Mouse (Mus musculus) testis, adult 2 months (tissue): ENCODE measurements around the gene Col1a2. TPM values are rescaled to one million over a fixed set of nuclear protein-coding genes. Genes with fewer than 3 reads are reported as not detected.

Source experiments
- H3K27ac ChIP-seq: fragments of 200-500 bp; 2 replicates; pipeline ENCODE4 v1.5.1; 2012; ENCODE audit warnings: low read depth, low read length; ENCODE audit not compliant: control insufficient read depth, insufficient read depth
- H3K27me3 ChIP-seq: fragments of 200-500 bp; 2 replicates; pipeline ENCODE4 v1.6.1; 2012; ENCODE audit warnings: mild to moderate bottlenecking, low read length, moderate library complexity; ENCODE audit not compliant: control insufficient read depth, insufficient read depth
- H3K36me3 ChIP-seq: fragments of 200-500 bp; 2 replicates; pipeline ENCODE4 v1.6.1; 2012; ENCODE audit warnings: mild to moderate bottlenecking, low read length; ENCODE audit not compliant: control insufficient read depth, insufficient read depth
- H3K4me1 ChIP-seq: fragments of 200-500 bp; 2 replicates; pipeline ENCODE4 v1.6.1; 2012; ENCODE audit warnings: low read length; ENCODE audit not compliant: control insufficient read depth, insufficient read depth
- H3K4me3 ChIP-seq: fragments of 200-500 bp; 2 replicates; pipeline ENCODE4 v1.5.1; 2012; ENCODE audit warnings: low read depth, mild to moderate bottlenecking, low read length, moderate library complexity, mixed read lengths; ENCODE audit not compliant: control insufficient read depth
- CTCF ChIP-seq: fragments of 200-500 bp; IDR thresholded peaks from 2 replicates; pipeline ENCODE4 v1.5.1; 2012; ENCODE audit warnings: low read depth, mild to moderate bottlenecking, inconsistent platforms, low read length, moderate library complexity; ENCODE audit not compliant: control insufficient read depth, insufficient read depth, insufficient replicate concordance
- POLR2A ChIP-seq: fragments of 200-500 bp; IDR thresholded peaks from 2 replicates; pipeline ENCODE4 v1.6.1; 2012; ENCODE audit warnings: low read depth, mild to moderate bottlenecking, inconsistent platforms, low read length, moderate library complexity; ENCODE audit not compliant: control insufficient read depth
- polyA plus RNA-seq: library from polyadenylated mRNA; depleted of rRNA; stranded (reverse); fragments of >200 nt; gene quantifications from 2 replicates; pipeline ENCODE4 v1.2.3, GENCODE M21; 2012

Gene Col1a2
- polyA plus RNA-seq, 1 experiment = 23.3 TPM

GRCm38 (mm10) chr6:4505158-4505997, 764 bp downstream of the Col1a2 start:
- Histone ChIP-seq H3K36me3 (no peaks in the 10 kb centered on the region), H3K27ac (peak overlapping the region; percentile 70), H3K4me3 (peak overlapping the region; percentile 85), H3K4me1 (peaks cover 7% of the 10 kb centered on the region), H3K27me3 (no peaks in the 10 kb centered on the region; the same call in 1 of the 2 replicates)
- TF ChIP-seq POLR2A (no peak), CTCF (no peak)

GRCm38 (mm10) chr6:4506106-4506505, 1.5 kb downstream of the Col1a2 start:
- H3K27ac ChIP-seq = peak overlapping the region; percentile 70; the same call in 1 of the 2 replicates
- peak overlapping the region; percentile 85 for H3K4me3 ChIP-seq
- H3K36me3 ChIP-seq = no peaks in the 10 kb centered on the region
- H3K4me1 ChIP-seq = peaks cover 7% of the 10 kb centered on the region
- H3K27me3 ChIP-seq = no peaks in the 10 kb centered on the region; the same call in 1 of the 2 replicates
- no peak for TF ChIP-seq CTCF
- TF ChIP-seq POLR2A = no peak

- Histone ChIP-seq H3K4me3 (no peak overlapping the region), H3K4me1 (peaks cover 7% of the 10 kb centered on the region)
These were observed 2.2 kb downstream of the Col1a2 start for GRCm38 (mm10) chr6:4506791-4507190.

GRCm38 (mm10) chr6:4507323-4507722, 2.7 kb downstream of the Col1a2 start:
- Histone ChIP-seq H3K27me3 (no peaks in the 10 kb centered on the region; the same call in 1 of the 2 replicates), H3K36me3 (no peaks in the 10 kb centered on the region), H3K4me3 (no peak overlapping the region), H3K27ac (no peak overlapping the region), H3K4me1 (peaks cover 7% of the 10 kb centered on the region)
- TF ChIP-seq CTCF = no peak
- no peak for TF ChIP-seq POLR2A

More at GRCm38 (mm10) chr6:4506791-4507190, 2.2 kb downstream of the Col1a2 start:
- Histone ChIP-seq H3K27me3 (no peaks in the 10 kb centered on the region; the same call in 1 of the 2 replicates), H3K36me3 (no peaks in the 10 kb centered on the region), H3K27ac (no peak overlapping the region)
- no peak for TF ChIP-seq POLR2A
- TF ChIP-seq CTCF = no peak

GRCm38 (mm10) chr6:4508279-4508678, 3.7 kb downstream of the Col1a2 start:
- Histone ChIP-seq H3K36me3 (no peaks in the 10 kb centered on the region), H3K4me1 (peaks cover 7% of the 10 kb centered on the region), H3K4me3 (no peak overlapping the region), H3K27me3 (no peaks in the 10 kb centered on the region; the same call in 1 of the 2 replicates), H3K27ac (no peak overlapping the region)
- TF ChIP-seq CTCF (no peak), POLR2A (no peak)

GRCm38 (mm10) chr6:4509395-4509794, 4.8 kb downstream of the Col1a2 start:
- Histone ChIP-seq H3K27me3 (no peaks in the 10 kb centered on the region; the same call in 1 of the 2 replicates), H3K36me3 (no peaks in the 10 kb centered on the region), H3K4me3 (no peak overlapping the region), H3K27ac (no peak overlapping the region), H3K4me1 (peaks cover 5% of the 10 kb centered on the region)
- TF ChIP-seq POLR2A (no peak), CTCF (no peak)

- Histone ChIP-seq H3K4me3 (no peak overlapping the region), H3K27ac (no peak overlapping the region), H3K4me1 (no peaks in the 10 kb centered on the region), H3K27me3 (no peaks in the 10 kb centered on the region), H3K36me3 (no peaks in the 10 kb centered on the region)
- TF ChIP-seq POLR2A = no peak
- TF ChIP-seq CTCF = no peak
These were observed 10.1 kb downstream of the Col1a2 start for GRCm38 (mm10) chr6:4514671-4515070.

- no peaks in the 10 kb centered on the region for H3K27me3 ChIP-seq
- no peaks in the 10 kb centered on the region for H3K4me1 ChIP-seq
- TF ChIP-seq POLR2A = no peak
- TF ChIP-seq CTCF = no peak
- no peak overlapping the region for H3K4me3 ChIP-seq
- no peaks in the 10 kb centered on the region for H3K36me3 ChIP-seq
- no peak overlapping the region for H3K27ac ChIP-seq
These were observed 16.4 kb downstream of the Col1a2 start for GRCm38 (mm10) chr6:4521031-4521430.
